Mouse (Mus musculus) liver, postnatal 0 days (tissue): ENCODE results near the gene Slc35d2.
A peak's percentile ranks its signal among the peaks of the same experiment; 100 is the strongest.

ENCODE experiments used
- CTCF ChIP-seq: sonication (generic); IDR thresholded peaks from 2 replicates; pipeline ENCODE4 v1.5.1; 2016; ENCODE audit warnings: antibody characterized with exemption, low read depth
- EP300 ChIP-seq: IDR thresholded peaks from 2 replicates; pipeline ENCODE4 v1.6.1; 2016; ENCODE audit warnings: antibody characterized with exemption, low read depth, mild to moderate bottlenecking

DNA sequence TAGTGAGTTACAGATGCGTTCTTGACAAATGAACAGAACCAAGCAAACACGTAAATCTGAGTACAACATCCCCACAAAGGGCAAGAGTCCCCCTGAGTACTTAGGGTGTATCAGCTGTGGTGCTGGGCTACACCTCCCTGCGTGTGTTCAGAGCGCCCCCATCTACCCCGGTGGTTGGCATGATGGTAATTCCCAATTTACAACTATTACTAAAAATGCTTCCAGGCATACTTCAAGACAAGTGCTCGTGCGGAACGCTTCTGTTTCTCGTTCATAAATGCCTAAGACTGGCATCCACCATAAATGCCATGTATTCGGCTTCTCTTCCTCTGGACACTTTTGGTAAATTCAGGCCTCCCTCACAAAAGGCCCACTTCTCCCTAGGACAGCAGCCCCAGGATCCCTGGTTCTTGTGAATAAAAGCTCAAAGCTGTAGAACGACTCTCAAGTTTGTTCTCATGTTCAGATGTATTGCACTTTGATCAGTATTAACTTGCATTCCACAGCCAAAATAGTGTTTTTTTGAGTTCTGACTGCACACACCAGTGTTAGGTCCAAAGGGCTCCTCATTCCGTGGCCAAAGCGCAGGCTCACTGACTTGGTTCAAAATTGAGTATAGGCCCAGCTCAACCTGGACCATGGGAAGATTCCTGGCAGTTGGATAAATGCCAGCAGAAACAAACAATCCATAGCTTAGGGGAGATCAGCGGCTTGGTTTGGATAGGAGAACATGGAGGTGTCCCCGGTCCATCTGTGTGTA, 628 bp upstream of the Slc35d2 start:
- peak; percentile 57 for TF ChIP-seq CTCF
- no peak for TF ChIP-seq EP300
